Mouse (Mus musculus) liver, embryonic 14.5 days (tissue): Measurements from ENCODE around the gene Sox8.

ENCODE experiments used
- CTCF ChIP-seq: IDR thresholded peaks from 2 replicates; pipeline ENCODE4 v1.5.1; 2016; ENCODE audit warnings: antibody characterized with exemption, low read depth, control low read depth
- EP300 ChIP-seq: IDR thresholded peaks from 2 replicates; pipeline ENCODE4 v1.6.1; 2016; ENCODE audit warnings: antibody characterized with exemption, low read depth

- TF ChIP-seq EP300 (no peak), CTCF (no peak)
Observed at GRCm38 (mm10) chr17:25568206-25568605, 2.3 kb downstream of the Sox8 start.
